Mouse (Mus musculus): ENCODE data around the gene 9030612E09Rik. TPM values are rescaled to one million over a fixed set of nuclear protein-coding genes. Genes with fewer than 3 reads are reported as not detected.
A peak's percentile ranks its signal among the peaks of the same experiment; 100 is the strongest.

Gene 9030612E09Rik
- total RNA-seq (2014; rRNA removed) (0.58 and 0.73 TPM in 2 replicates), polyA plus RNA-seq (2015; fragmentation: Nextera tagmentation; extraction: Ambion mirVana) (1.7 and 1.9 TPM in 2 replicates)

GRCm38 (mm10) chr10:43174326-43175155, at the start of gene 9030612E09Rik, which contains the start of gene Sobp:
TSS of gene 9030612E09Rik (plus strand) at chr10:43174704.
TSS of gene Sobp (minus strand) at chr10:43174530.
- ATAC-seq (peak; percentile 89), DNase-seq (ENCODE audit: low spot score) (peak; percentile 91)
- H3K27me3 ChIP-seq (ENCODE audit: insufficient read depth, low read length), result no peaks in the 10 kb centered on the region
- no peak for TF ChIP-seq CTCF (IDR thresholded peaks at IDR 0.05; ENCODE audit: low read depth)
- under 1% methylated on average over 53 of the region's 91 CpGs for WGBS
- H3K9ac ChIP-seq (replicated peaks; ENCODE audit: low read length), result peak within 1 kb of the TSS; percentile 86
- H3K36me3 ChIP-seq (ENCODE audit: insufficient read depth, low read length), result no peaks in the 10 kb centered on the region
- peaks cover 9% of the 10 kb centered on the region; the same call in 1 of the 2 replicates for H3K4me1 ChIP-seq (ENCODE audit: insufficient read depth, low read length)
- H3K27ac ChIP-seq, result peak within 1 kb of the TSS; percentile 92
- no peaks in the 10 kb centered on the region for H3K9me3 ChIP-seq (ENCODE audit: low read length)
- peak within 1 kb of the TSS; percentile 74 for H3K4me3 ChIP-seq (ENCODE audit: low read length)
- H3K4me2 ChIP-seq (ENCODE audit: low read depth, low read length), result peak within 1 kb of the TSS; percentile 83

- Histone ChIP-seq H3K27me3 (ENCODE audit: insufficient read depth, low read length) (no peaks in the 10 kb centered on the region), H3K27ac (no peak overlapping the region), H3K36me3 (ENCODE audit: insufficient read depth, low read length) (no peaks in the 10 kb centered on the region), H3K4me2 (ENCODE audit: low read depth, low read length) (no peak overlapping the region), H3K9ac (replicated peaks; ENCODE audit: low read length) (no peak overlapping the region), H3K4me3 (ENCODE audit: low read length) (no peak overlapping the region), H3K9me3 (ENCODE audit: low read length) (no peaks in the 10 kb centered on the region), H3K4me1 (ENCODE audit: insufficient read depth, low read length) (no peaks in the 10 kb centered on the region)
- WGBS, result 44% methylated on average over 3 of the region's 3 CpGs
- DNase-seq (ENCODE audit: low spot score) (no peak), ATAC-seq (no peak)
- TF ChIP-seq CTCF (IDR thresholded peaks at IDR 0.05; ENCODE audit: low read depth), result no peak
These were observed 45.8 kb upstream of the 9030612E09Rik start for GRCm38 (mm10) chr10:43128750-43129149.

- DNase-seq (ENCODE audit: low spot score) (no peak), ATAC-seq (no peak)
- H3K36me3 ChIP-seq (ENCODE audit: insufficient read depth, low read length), result no peaks in the 10 kb centered on the region
- no peak overlapping the region for H3K4me2 ChIP-seq (ENCODE audit: low read depth, low read length)
- H3K27ac ChIP-seq, result no peak overlapping the region
- no peaks in the 10 kb centered on the region for H3K9me3 ChIP-seq (ENCODE audit: low read length)
- no peaks in the 10 kb centered on the region for H3K27me3 ChIP-seq (ENCODE audit: insufficient read depth, low read length)
- no peak overlapping the region for H3K9ac ChIP-seq (replicated peaks; ENCODE audit: low read length)
- no peak for TF ChIP-seq CTCF (IDR thresholded peaks at IDR 0.05; ENCODE audit: low read depth)
- H3K4me1 ChIP-seq (ENCODE audit: insufficient read depth, low read length), result no peaks in the 10 kb centered on the region
- WGBS, result 91% methylated on average over 11 of the region's 11 CpGs
- H3K4me3 ChIP-seq (ENCODE audit: low read length), result no peak overlapping the region
These were observed 40.5 kb upstream of the 9030612E09Rik start for GRCm38 (mm10) chr10:43134027-43134426.

- ATAC-seq, result no peak
- no peak for DNase-seq (ENCODE audit: low spot score)
- Histone ChIP-seq H3K9me3 (ENCODE audit: low read length) (no peaks in the 10 kb centered on the region), H3K9ac (replicated peaks; ENCODE audit: low read length) (no peak overlapping the region), H3K4me2 (ENCODE audit: low read depth, low read length) (no peak overlapping the region), H3K27ac (no peak overlapping the region), H3K4me1 (ENCODE audit: insufficient read depth, low read length) (no peaks in the 10 kb centered on the region), H3K36me3 (ENCODE audit: insufficient read depth, low read length) (0 out of 2 replicates have a peak, but pooled peaks cover 8% of the 10 kb centered on the region), H3K27me3 (ENCODE audit: insufficient read depth, low read length) (no peaks in the 10 kb centered on the region), H3K4me3 (ENCODE audit: low read length) (no peak overlapping the region)
- TF ChIP-seq CTCF (IDR thresholded peaks at IDR 0.05; ENCODE audit: low read depth), result no peak
- 92% methylated on average over 9 of the region's 9 CpGs for WGBS
These were observed 31.3 kb upstream of the 9030612E09Rik start for GRCm38 (mm10) chr10:43143173-43143572.

GRCm38 (mm10) chr10:43148456-43148855, 26.0 kb upstream of the 9030612E09Rik start:
- Histone ChIP-seq H3K27ac (no peak overlapping the region), H3K27me3 (ENCODE audit: insufficient read depth, low read length) (no peaks in the 10 kb centered on the region), H3K36me3 (ENCODE audit: insufficient read depth, low read length) (0 out of 2 replicates have a peak, but pooled peaks cover 3% of the 10 kb centered on the region), H3K4me3 (ENCODE audit: low read length) (no peak overlapping the region), H3K9me3 (ENCODE audit: low read length) (no peaks in the 10 kb centered on the region), H3K9ac (replicated peaks; ENCODE audit: low read length) (no peak overlapping the region), H3K4me2 (ENCODE audit: low read depth, low read length) (no peak overlapping the region), H3K4me1 (ENCODE audit: insufficient read depth, low read length) (no peaks in the 10 kb centered on the region)
- ATAC-seq (no peak), DNase-seq (ENCODE audit: low spot score) (no peak)
- no peak for TF ChIP-seq CTCF (IDR thresholded peaks at IDR 0.05; ENCODE audit: low read depth)
- 79% methylated on average over 11 of the region's 11 CpGs for WGBS

GRCm38 (mm10) chr10:43152643-43153042, 21.9 kb upstream of the 9030612E09Rik start:
- Histone ChIP-seq H3K4me1 (ENCODE audit: insufficient read depth, low read length) (peaks cover 13% of the 10 kb centered on the region; the same call in 1 of the 2 replicates), H3K27ac (no peak overlapping the region), H3K9ac (replicated peaks; ENCODE audit: low read length) (no peak overlapping the region), H3K36me3 (ENCODE audit: insufficient read depth, low read length) (peaks cover 6% of the 10 kb centered on the region; the same call in 1 of the 2 replicates), H3K4me2 (ENCODE audit: low read depth, low read length) (no peak overlapping the region), H3K27me3 (ENCODE audit: insufficient read depth, low read length) (no peaks in the 10 kb centered on the region), H3K9me3 (ENCODE audit: low read length) (no peaks in the 10 kb centered on the region), H3K4me3 (ENCODE audit: low read length) (no peak overlapping the region)
- no peak for TF ChIP-seq CTCF (IDR thresholded peaks at IDR 0.05; ENCODE audit: low read depth)
- ATAC-seq (no peak), DNase-seq (ENCODE audit: low spot score) (no peak)
- WGBS, result 88% methylated on average over 8 of the region's 8 CpGs
